Mouse (Mus musculus) hindbrain, embryonic 13.5 days (tissue): ENCODE measurements around the gene Olfr1357. TPM values are rescaled to one million over a fixed set of nuclear protein-coding genes. Genes with fewer than 3 reads are reported as not detected.

Experiments used
- ATAC-seq: fragments of 200-750 bp; cut with Nextera tagmentation; 2 replicates; pipeline ENCODE4 v1.8.0; 2017; ENCODE audit warnings: moderate TSS enrichment; ENCODE audit not compliant: low FRiP score
- H3K27ac ChIP-seq: fragments of 300-500 bp; sonication (generic); 2 replicates; pipeline ENCODE4 v1.5.1; 2015; ENCODE audit warnings: inconsistent platforms, mild to moderate bottlenecking, moderate library complexity
- H3K27me3 ChIP-seq: fragments of 300-500 bp; sonication (generic); 2 replicates; pipeline ENCODE4 v1.6.1; 2015; ENCODE audit warnings: mild to moderate bottlenecking, inconsistent platforms
- H3K36me3 ChIP-seq: fragments of 300-500 bp; sonication (generic); 2 replicates; pipeline ENCODE4 v1.6.1; 2015; ENCODE audit warnings: mild to moderate bottlenecking, inconsistent platforms
- H3K4me1 ChIP-seq: fragments of 300-500 bp; sonication (generic); replicated peaks from 2 replicates; pipeline ENCODE4 v1.6.1; 2015; ENCODE audit warnings: inconsistent platforms
- H3K4me2 ChIP-seq: fragments of 300-500 bp; sonication (generic); 2 replicates; pipeline ENCODE4 v1.6.1; 2015; ENCODE audit warnings: inconsistent platforms, mild to moderate bottlenecking, moderate library complexity
- H3K4me3 ChIP-seq: fragments of 300-500 bp; sonication (generic); 2 replicates; pipeline ENCODE4 v1.5.1; 2015; ENCODE audit warnings: mild to moderate bottlenecking, inconsistent platforms
- H3K9ac ChIP-seq: fragments of 300-500 bp; sonication (generic); 2 replicates; pipeline ENCODE4 v1.6.1; 2015; ENCODE audit warnings: mild to moderate bottlenecking, inconsistent platforms
- H3K9me3 ChIP-seq: fragments of 300-500 bp; sonication (generic); 2 replicates; pipeline ENCODE4 v1.6.1; 2016; ENCODE audit warnings: inconsistent platforms
- WGBS: fragments of 180-500 bp; shearing (Covaris S2); methylation state at CpG from one replicate; pipeline ENCODE4 v1.1.7; 2015; 5-methylcytosine and 5-hydroxymethylcytosine counted together
- polyA plus RNA-seq: library from polyadenylated mRNA; unstranded; fragments of >200 nt; fragmentation: Nextera tagmentation; extraction: Ambion mirVana; gene quantifications from 2 replicates; pipeline ENCODE4 v1.2.1, GENCODE M21; 2015

Gene Olfr1357
- polyA plus RNA-seq, 1 experiment from 2014 or later = not detected

GRCm38 (mm10) chr10:78576435-78577184, 41.3 kb downstream of the Olfr1357 start:
- peaks cover 16% of the 10 kb centered on the region for H3K4me1 ChIP-seq
- no peaks in the 10 kb centered on the region for H3K27me3 ChIP-seq
- H3K4me3 ChIP-seq = no peak overlapping the region
- H3K36me3 ChIP-seq = peaks cover 49% of the 10 kb centered on the region
- no peaks in the 10 kb centered on the region for H3K9me3 ChIP-seq
- WGBS = 94% methylated on average over 16 of the region's 16 CpGs
- H3K9ac ChIP-seq = no peak overlapping the region
- H3K4me2 ChIP-seq = no peak overlapping the region
- ATAC-seq = no peak
- no peak overlapping the region for H3K27ac ChIP-seq

- peak overlapping the region; percentile 62 for H3K4me2 ChIP-seq
- peaks cover 16% of the 10 kb centered on the region for H3K4me1 ChIP-seq
- no peak for ATAC-seq
- peaks cover 39% of the 10 kb centered on the region for H3K36me3 ChIP-seq
- 0 out of 2 replicates have a peak overlapping the region, but pooled peaks have one; percentile 86 for H3K27ac ChIP-seq
- H3K9me3 ChIP-seq = no peaks in the 10 kb centered on the region
- 76% methylated on average over 2 of the region's 2 CpGs for WGBS
- peak overlapping the region; percentile 63 for H3K4me3 ChIP-seq
- peak overlapping the region; percentile 82 for H3K9ac ChIP-seq
- no peaks in the 10 kb centered on the region for H3K27me3 ChIP-seq
These were observed 42.2 kb downstream of the Olfr1357 start for GRCm38 (mm10) chr10:78575690-78576089.

- peak overlapping the region; percentile 86 for H3K27ac ChIP-seq
- peaks cover 16% of the 10 kb centered on the region for H3K4me1 ChIP-seq
- no peaks in the 10 kb centered on the region for H3K9me3 ChIP-seq
- 19% methylated on average over 13 of the region's 13 CpGs for WGBS
- peak overlapping the region; percentile 82 for H3K9ac ChIP-seq
- no peaks in the 10 kb centered on the region for H3K27me3 ChIP-seq
- ATAC-seq = peak; percentile 60
- H3K36me3 ChIP-seq = peaks cover 34% of the 10 kb centered on the region
- peak overlapping the region; percentile 63 for H3K4me3 ChIP-seq
- H3K4me2 ChIP-seq = peak overlapping the region; percentile 62
These were observed 42.7 kb downstream of the Olfr1357 start for GRCm38 (mm10) chr10:78575105-78575632.

GRCm38 (mm10) chr10:78574250-78575104, 43.4 kb downstream of the Olfr1357 start, which contains the start of gene Ilvbl:
Gene Ilvbl (plus strand): TSS chr10:78574346.
- ATAC-seq = peak; percentile 94
- Histone ChIP-seq H3K4me3 (peak within 1 kb of the TSS; percentile 63), H3K9ac (peak within 1 kb of the TSS; percentile 82), H3K27ac (peak within 1 kb of the TSS; percentile 86), H3K9me3 (no peaks in the 10 kb centered on the region), H3K4me2 (peak within 1 kb of the TSS; percentile 62), H3K27me3 (no peaks in the 10 kb centered on the region), H3K36me3 (peaks cover 27% of the 10 kb centered on the region), H3K4me1 (peaks cover 16% of the 10 kb centered on the region)
- WGBS = under 1% methylated on average over 51 of the region's 51 CpGs

GRCm38 (mm10) chr10:78573226-78573625, 44.6 kb downstream of the Olfr1357 start:
- no peaks in the 10 kb centered on the region for H3K27me3 ChIP-seq
- H3K27ac ChIP-seq = no peak overlapping the region
- H3K36me3 ChIP-seq = peaks cover 15% of the 10 kb centered on the region
- 77% methylated on average over 3 of the region's 3 CpGs for WGBS
- peaks cover 16% of the 10 kb centered on the region for H3K4me1 ChIP-seq
- H3K9me3 ChIP-seq = no peaks in the 10 kb centered on the region
- no peak for ATAC-seq
- no peak overlapping the region for H3K4me3 ChIP-seq
- no peak overlapping the region for H3K4me2 ChIP-seq
- no peak overlapping the region for H3K9ac ChIP-seq

- Histone ChIP-seq H3K4me3 (no peak overlapping the region), H3K4me1 (peaks cover 12% of the 10 kb centered on the region), H3K27me3 (no peaks in the 10 kb centered on the region), H3K9me3 (no peaks in the 10 kb centered on the region), H3K36me3 (no peaks in the 10 kb centered on the region), H3K27ac (no peak overlapping the region), H3K4me2 (no peak overlapping the region), H3K9ac (no peak overlapping the region)
- no peak for ATAC-seq
- 56% methylated on average over 2 of the region's 2 CpGs for WGBS
These were observed 47.0 kb downstream of the Olfr1357 start for GRCm38 (mm10) chr10:78570897-78571296.

- peaks cover 7% of the 10 kb centered on the region for H3K4me1 ChIP-seq
- H3K36me3 ChIP-seq = no peaks in the 10 kb centered on the region
- H3K9ac ChIP-seq = no peak overlapping the region
- no peak overlapping the region for H3K27ac ChIP-seq
- no peak for ATAC-seq
- H3K4me3 ChIP-seq = no peak overlapping the region
- WGBS = 68% methylated on average over 6 of the region's 6 CpGs
- no peak overlapping the region for H3K4me2 ChIP-seq
- no peaks in the 10 kb centered on the region for H3K27me3 ChIP-seq
- H3K9me3 ChIP-seq = no peaks in the 10 kb centered on the region
These were observed 47.5 kb downstream of the Olfr1357 start for GRCm38 (mm10) chr10:78570416-78570815.

- no peaks in the 10 kb centered on the region for H3K36me3 ChIP-seq
- H3K4me2 ChIP-seq = no peak overlapping the region
- H3K4me3 ChIP-seq = no peak overlapping the region
- no peaks in the 10 kb centered on the region for H3K9me3 ChIP-seq
- WGBS = 71% methylated on average over 3 of the region's 3 CpGs
- no peak overlapping the region for H3K27ac ChIP-seq
- no peaks in the 10 kb centered on the region for H3K27me3 ChIP-seq
- no peak overlapping the region for H3K9ac ChIP-seq
- no peak for ATAC-seq
- 0 out of 2 replicates have a peak, but pooled peaks cover 3% of the 10 kb centered on the region for H3K4me1 ChIP-seq
These were observed 48.2 kb downstream of the Olfr1357 start for GRCm38 (mm10) chr10:78569686-78570085.

- 79% methylated on average over 3 of the region's 3 CpGs for WGBS
- ATAC-seq = no peak
These were observed 48.7 kb downstream of the Olfr1357 start for GRCm38 (mm10) chr10:78569191-78569590.

GRCm38 (mm10) chr10:78565070-78565469, 52.8 kb downstream of the Olfr1357 start:
- Histone ChIP-seq H3K36me3 (no peaks in the 10 kb centered on the region), H3K9ac (no peak overlapping the region), H3K4me3 (no peak overlapping the region), H3K27me3 (no peaks in the 10 kb centered on the region), H3K4me2 (no peak overlapping the region), H3K4me1 (no peaks in the 10 kb centered on the region), H3K9me3 (no peaks in the 10 kb centered on the region), H3K27ac (no peak overlapping the region)
- 91% methylated on average over 1 of the region's 1 CpGs for WGBS
- ATAC-seq = no peak

More at GRCm38 (mm10) chr10:78569191-78569590, 48.7 kb downstream of the Olfr1357 start:
- Histone ChIP-seq H3K27me3 (no peaks in the 10 kb centered on the region), H3K4me2 (no peak overlapping the region), H3K36me3 (no peaks in the 10 kb centered on the region), H3K9ac (no peak overlapping the region), H3K9me3 (no peaks in the 10 kb centered on the region), H3K27ac (no peak overlapping the region), H3K4me3 (no peak overlapping the region), H3K4me1 (0 out of 2 replicates have a peak, but pooled peaks cover 3% of the 10 kb centered on the region)
